Mouse (Mus musculus): Measurements from ENCODE around the gene Fam208a.

GRCm38 (mm10) chr14:27409662-27410061 lies 19.0 kb upstream of the Fam208a start:
- TF ChIP-seq CTCF (IDR thresholded peaks at IDR 0.05; ENCODE audit: borderline replicate concordance, insufficient read depth, low read length) (no peak), POLR2A (IDR thresholded peaks at IDR 0.05; ENCODE audit: low read depth, low read length) (no peak)
